Mouse (Mus musculus) heart, postnatal 36 days (tissue): Measurements from ENCODE around the gene Plppr5. TPM values are rescaled to one million over a fixed set of nuclear protein-coding genes. Genes with fewer than 3 reads are reported as not detected.

ENCODE experiments used
- DNase-seq, 2 experiments: peaks; one replicate each; pipeline ENCODE4 v3.0.0; 2021 to 2022
- intact Hi-C: fragments of 180-260 bp; cut with DNase I; formaldehyde crosslinking; loops from one replicate; pipeline ENCODE4 v1.15.1; 2025
- total RNA-seq, 2 experiments: library from RNA; stranded (reverse); gene quantifications; 2 replicates each; pipeline ENCODE4 v1.2.3; 2021

Plppr5 gene
- total RNA-seq, 2 experiments from 2014 or later, result 0.08 to 0.33 TPM

DNA sequence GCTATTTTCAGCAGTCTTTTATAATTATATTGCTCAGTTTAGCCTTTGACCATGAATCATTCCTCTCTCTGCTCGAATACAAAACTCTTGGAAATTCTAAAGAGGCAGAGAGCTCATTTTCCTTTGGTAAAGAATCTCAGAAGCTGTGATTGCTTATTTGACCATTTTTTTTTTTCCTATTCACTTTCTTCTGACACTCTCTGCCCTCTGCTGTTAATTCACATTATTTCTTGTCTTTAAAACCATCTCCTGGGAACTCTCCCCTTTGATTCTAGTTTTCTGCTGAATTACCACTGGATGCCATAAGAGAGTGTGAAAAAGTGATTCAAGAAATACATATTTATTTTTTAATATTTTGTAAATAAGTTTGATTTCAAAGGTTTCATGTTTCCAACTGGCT, 120.1 kb downstream of the Plppr5 start:
- intact Hi-C loops, result no loop called here
- no peak for DNase-seq

GRCm38 (mm10) chr3:117696350-117696749, 121.7 kb downstream of the Plppr5 start:
- intact Hi-C loops, result no loop called here

GRCm38 (mm10) chr3:117708788-117709187, 134.2 kb downstream of the Plppr5 start:
- no peak for DNase-seq
- intact Hi-C loops, result no loop called here

More at GRCm38 (mm10) chr3:117696350-117696749, 121.7 kb downstream of the Plppr5 start:
- DNase-seq, result no peak

GRCm38 (mm10) chr3:117716534-117717280, 142.1 kb downstream of the Plppr5 start:
- DNase-seq, result no peak
- intact Hi-C loops, result no loop called here

DNA sequence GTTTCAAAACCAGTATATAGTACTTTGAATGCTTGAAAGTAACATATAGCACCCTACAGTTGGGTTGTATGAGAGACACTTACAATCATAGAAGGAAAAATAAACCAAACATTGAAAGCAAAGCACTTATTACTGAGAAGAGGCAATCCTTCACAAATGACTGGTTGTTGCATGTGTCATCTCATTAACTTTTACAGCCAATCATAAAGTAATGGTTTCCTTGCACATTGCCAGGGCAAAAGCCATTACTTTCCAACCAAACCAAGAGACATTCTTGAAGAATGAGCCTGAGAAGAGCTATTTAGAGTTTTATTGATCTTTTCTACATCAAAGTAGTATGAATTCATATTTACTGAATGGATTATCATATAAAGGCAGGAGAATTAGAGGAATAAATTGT, 148.8 kb downstream of the Plppr5 start:
- no peak for DNase-seq
- intact Hi-C loops, result no loop called here

- no peak for DNase-seq
- intact Hi-C loops, result no loop called here
These were observed 149.9 kb downstream of the Plppr5 start for GRCm38 (mm10) chr3:117724521-117724920.

DNA sequence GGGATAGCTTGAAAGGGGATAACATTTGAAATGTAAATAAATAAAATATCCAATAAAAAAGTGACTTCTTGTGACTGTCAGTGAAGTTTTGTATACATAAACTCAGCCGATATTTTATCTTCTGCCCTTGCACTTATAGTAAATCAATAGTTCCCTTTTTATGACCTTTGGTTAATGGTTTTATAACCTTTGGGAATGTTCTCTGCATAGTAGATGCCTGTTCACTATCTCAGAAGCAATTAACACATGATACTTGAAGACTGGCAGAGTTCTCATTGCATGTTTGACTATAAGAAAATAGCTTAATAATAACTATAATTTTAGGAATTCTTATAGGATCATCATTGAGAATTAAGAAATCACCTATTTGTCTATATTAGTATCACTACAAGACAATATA, 150.9 kb downstream of the Plppr5 start:
- intact Hi-C loops, result no loop called here
- no peak for DNase-seq

DNA sequence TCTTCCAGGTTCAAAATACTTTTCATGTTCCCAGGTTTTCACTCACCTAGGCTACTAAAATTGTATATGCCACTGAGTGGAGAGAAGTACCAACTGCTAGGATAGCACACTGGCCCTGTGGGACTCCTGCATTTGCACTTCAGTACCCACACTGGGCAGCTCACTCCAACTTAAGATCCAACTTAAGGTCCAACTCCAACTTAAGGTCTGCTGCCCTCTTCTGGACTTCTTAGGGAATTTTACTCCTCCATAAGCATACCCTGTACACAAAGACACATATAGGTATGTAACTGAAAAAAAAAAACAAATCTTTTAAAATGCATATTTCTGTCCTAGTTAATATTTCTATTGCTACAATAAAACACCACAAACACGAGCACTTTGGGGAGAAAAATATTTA, 153.5 kb downstream of the Plppr5 start:
- DNase-seq, result no peak
- intact Hi-C loops, result no loop called here

DNA sequence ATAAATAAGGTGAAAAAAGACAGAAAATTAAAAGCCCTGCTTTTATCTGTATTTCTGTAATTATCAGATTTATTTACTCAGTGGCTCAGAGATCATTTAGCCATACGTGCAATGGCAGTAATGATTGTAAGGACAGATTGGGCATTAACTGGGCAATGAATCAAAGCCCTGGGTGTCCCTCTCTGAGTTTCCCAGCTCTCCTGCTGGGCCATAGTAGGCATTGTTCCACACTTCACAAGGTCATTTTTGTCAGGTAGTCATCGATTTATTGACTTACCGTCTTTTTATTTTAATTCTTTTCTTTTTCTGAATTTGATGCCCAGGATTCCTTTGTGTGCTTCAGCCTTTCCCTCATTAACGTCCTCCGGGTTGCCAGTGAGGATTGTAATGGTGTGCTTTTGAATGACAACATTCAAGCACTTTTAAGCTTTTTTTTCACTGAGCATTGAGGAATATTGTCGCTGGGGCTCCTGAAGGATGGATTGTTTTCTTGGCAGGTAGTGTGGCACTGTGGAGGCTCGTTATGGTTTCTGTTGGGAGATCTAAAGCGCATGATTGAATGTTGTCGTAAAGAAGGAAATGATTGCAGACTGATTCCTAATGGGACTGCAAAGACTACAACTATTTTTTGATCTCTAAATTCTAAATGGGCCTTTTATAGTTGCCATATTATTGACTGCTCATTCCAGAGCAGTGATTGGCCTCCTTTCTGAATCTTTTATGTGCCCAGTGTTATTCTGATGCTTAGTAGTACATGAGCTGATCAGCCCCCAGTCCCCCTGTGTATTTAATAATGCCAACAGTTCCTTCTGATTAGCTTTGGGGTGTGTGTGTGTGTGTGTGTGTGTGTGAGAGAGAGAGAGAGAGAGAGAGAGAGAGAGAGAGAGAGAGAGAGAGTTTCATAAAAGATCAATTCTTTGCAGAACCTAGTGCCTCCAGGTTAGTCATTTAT, 154.8 kb downstream of the Plppr5 start:
- intact Hi-C loops, result no loop called here
- DNase-seq, result no peak

DNA sequence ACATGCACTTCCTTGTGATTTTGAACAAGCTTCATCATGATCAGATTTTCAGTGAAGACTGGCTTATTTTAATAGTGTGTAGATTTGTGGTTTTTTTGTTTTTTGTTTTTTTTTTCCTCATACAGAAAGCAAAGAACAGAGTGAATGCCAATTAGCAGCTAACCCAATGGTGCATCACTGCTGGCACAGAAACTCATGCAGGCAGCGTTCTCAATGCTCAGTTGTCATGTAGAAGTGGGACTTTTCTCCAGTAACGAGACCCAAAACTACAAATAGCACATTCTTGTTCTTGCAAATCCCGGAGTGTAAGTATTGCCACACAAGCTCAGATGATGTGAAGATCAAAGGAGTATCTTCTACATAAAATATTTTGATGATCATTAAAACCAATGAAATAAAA, 156.9 kb downstream of the Plppr5 start:
- DNase-seq, result no peak
- intact Hi-C loops, result no loop called here

- no peak for DNase-seq
- intact Hi-C loops, result no loop called here
These were observed 158.0 kb downstream of the Plppr5 start for GRCm38 (mm10) chr3:117732661-117733060.

Other genes starting within 250 kb of the Plppr5 start
- gene Plppr4, start 214.0 kb upstream of the Plppr5 start, total RNA-seq, result under 1 TPM in 1 of 2 experiments, not detected in 1; 0.11 TPM